11 mouse cellular contexts compared by ENCODE assay signal in the genomic region with DNA sequence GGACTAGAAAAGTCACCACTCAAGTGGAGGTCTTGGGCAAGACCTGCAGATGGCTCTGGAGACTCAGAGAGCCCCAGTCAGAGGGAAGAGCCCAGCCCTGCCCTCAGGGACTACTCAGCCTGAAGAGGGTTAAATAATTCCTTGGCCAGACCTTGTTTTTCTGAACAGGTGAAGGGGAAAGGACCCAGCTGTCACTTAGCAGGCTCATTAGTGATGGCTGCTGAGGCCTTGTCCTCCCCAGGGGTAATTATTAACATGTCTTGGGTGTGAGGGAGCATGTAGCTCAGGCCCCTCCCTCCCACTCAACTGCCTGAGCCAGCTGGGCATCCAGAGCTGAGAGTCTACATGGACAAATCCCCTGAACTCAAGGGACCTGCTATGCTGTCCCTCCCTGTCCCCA.
DNase-seq lines count a peak whose midpoint lies in the region; ATAC-seq lines count a peak whose summit lies in the region.
"Had no signal": no experiment of that assay in that cellular context is flagged by ENCODE, and none has a peak within 500 bp of the region (broad histone marks: within the 10 kb centered on the region; RNA-seq: fewer than 3 reads in every experiment).

No protein-coding gene starts in this region.

- peak overlapping the region; percentile 48; the same call in 1 of the 2 replicates for H3K27ac ChIP-seq in forebrain, embryonic 10.5 days
- H3K27ac ChIP-seq in forebrain, embryonic 12.5 days = no peak overlapping the region
- H3K27ac ChIP-seq in embryonic facial prominence, embryonic 10.5 days (replicated peaks) = peak overlapping the region; percentile 37
- H3K27ac ChIP-seq in kidney, embryonic 14.5 days (ENCODE audit: low read depth, low read length) = no peak overlapping the region
- H3K27ac ChIP-seq: heart, embryonic 13.5 days; limb, embryonic 15.5 days had no signal

- no peak for ATAC-seq in forebrain, embryonic 12.5 days (ENCODE audit: low FRiP score)
- peak; percentile 60 for ATAC-seq in kidney, embryonic 14.5 days (ENCODE audit: low FRiP score, low TSS enrichment)
- ATAC-seq: hindbrain, embryonic 16.5 days had no signal

- no peak overlapping the region for H3K4me3 ChIP-seq in forebrain, embryonic 10.5 days
- H3K4me3 ChIP-seq in forebrain, embryonic 12.5 days (replicated peaks) = no peak overlapping the region
- H3K4me3 ChIP-seq in embryonic facial prominence, embryonic 10.5 days = no peak overlapping the region
- no peak overlapping the region for H3K4me3 ChIP-seq in kidney, embryonic 14.5 days (ENCODE audit: low read length)
- H3K4me3 ChIP-seq: heart, embryonic 13.5 days; limb, embryonic 15.5 days had no signal

- H3K9ac ChIP-seq in forebrain, embryonic 12.5 days = no peak overlapping the region
- no peak overlapping the region for H3K9ac ChIP-seq in kidney, embryonic 14.5 days (ENCODE audit: low read depth, low read length)
- H3K9ac ChIP-seq: heart, embryonic 13.5 days; limb, embryonic 15.5 days had no signal

- no peak overlapping the region for H3K4me2 ChIP-seq in forebrain, embryonic 12.5 days
- no peak overlapping the region for H3K4me2 ChIP-seq in kidney, embryonic 14.5 days (replicated peaks; ENCODE audit: low read depth, low read length)
- H3K4me2 ChIP-seq: heart, embryonic 13.5 days; limb, embryonic 15.5 days had no signal

- H3K27me3 ChIP-seq in forebrain, embryonic 10.5 days (ENCODE audit: poor library complexity, severe bottlenecking) = no peaks in the 10 kb centered on the region
- H3K27me3 ChIP-seq in forebrain, embryonic 12.5 days = no peaks in the 10 kb centered on the region
- no peaks in the 10 kb centered on the region for H3K27me3 ChIP-seq in embryonic facial prominence, embryonic 10.5 days (replicated peaks; ENCODE audit: low read depth, poor library complexity, severe bottlenecking)
- H3K27me3 ChIP-seq in kidney, embryonic 14.5 days (ENCODE audit: control insufficient read depth, insufficient read depth, low read length) = no peaks in the 10 kb centered on the region
- H3K27me3 ChIP-seq: limb, embryonic 15.5 days had no signal

- no peak for DNase-seq in forebrain, embryonic 10.5 days (ENCODE audit: extremely low spot score, low spot score)
- no peak for DNase-seq in embryonic facial prominence, embryonic 10.5 days (ENCODE audit: low spot score)
- DNase-seq in lung, postnatal 14 days = peak; percentile 28
- DNase-seq in adrenal gland, postnatal 14 days = no peak
- no peak for DNase-seq in heart, adult 18-20 months
- no peak for DNase-seq in layer of hippocampus, adult 9-10 months (ENCODE audit: low spot score)

- no peaks in the 10 kb centered on the region for H3K36me3 ChIP-seq in forebrain, embryonic 10.5 days (replicated peaks)
- H3K36me3 ChIP-seq in forebrain, embryonic 12.5 days (replicated peaks) = no peaks in the 10 kb centered on the region
- H3K36me3 ChIP-seq in embryonic facial prominence, embryonic 10.5 days (replicated peaks) = no peaks in the 10 kb centered on the region
- no peaks in the 10 kb centered on the region for H3K36me3 ChIP-seq in kidney, embryonic 14.5 days (ENCODE audit: control insufficient read depth, insufficient read depth, low read length)
- H3K36me3 ChIP-seq: heart, embryonic 13.5 days; limb, embryonic 15.5 days had no signal

- H3K4me1 ChIP-seq in forebrain, embryonic 10.5 days = peaks cover 40% of the 10 kb centered on the region
- H3K4me1 ChIP-seq in forebrain, embryonic 12.5 days = peaks cover 5% of the 10 kb centered on the region
- peaks cover 55% of the 10 kb centered on the region for H3K4me1 ChIP-seq in embryonic facial prominence, embryonic 10.5 days
- peaks cover 35% of the 10 kb centered on the region for H3K4me1 ChIP-seq in kidney, embryonic 14.5 days (ENCODE audit: control insufficient read depth, insufficient read depth, low read length)

- no peaks in the 10 kb centered on the region for H3K9me3 ChIP-seq in forebrain, embryonic 10.5 days
- H3K9me3 ChIP-seq in forebrain, embryonic 12.5 days = no peaks in the 10 kb centered on the region
- no peaks in the 10 kb centered on the region for H3K9me3 ChIP-seq in embryonic facial prominence, embryonic 10.5 days
- H3K9me3 ChIP-seq in kidney, embryonic 14.5 days (ENCODE audit: control insufficient read depth, low read length) = no peaks in the 10 kb centered on the region
- H3K9me3 ChIP-seq: heart, embryonic 13.5 days; limb, embryonic 15.5 days had no signal

Comparison
In these comparisons a context has a peak if more than half of its experiments do, and no peak if none do; other contexts are left out.
1. H3K27ac ChIP-seq: peak in forebrain, embryonic 10.5 days (single experiment) and embryonic facial prominence, embryonic 10.5 days (single experiment); none in forebrain, embryonic 12.5 days (single experiment) and kidney, embryonic 14.5 days (single experiment).